Mouse (Mus musculus) MEL (cell line): Measurements from ENCODE around the gene Dusp27. TPM values are rescaled to one million over a fixed set of nuclear protein-coding genes. Genes with fewer than 3 reads are reported as not detected.

Experiments
- DNase-seq: peaks from one replicate; pipeline ENCODE4 v3.0.0; 2011; ENCODE audit warnings: low read depth, low spot score
- H3K27ac ChIP-seq: 2 replicates; pipeline ENCODE4 v1.5.1; 2012; ENCODE audit warnings: low read depth, mild to moderate bottlenecking, control low read depth, low read length, moderate library complexity; ENCODE audit not compliant: control insufficient read depth
- H3K27me3 ChIP-seq, 2 experiments: fragments of 150-350 bp in 1 of 2; sonication (generic) in 1 of 2; 2 replicates each; pipeline ENCODE4 v1.6.1; 2012; ENCODE audit warnings: low read length in 2 of 2, mild to moderate bottlenecking in 2 of 2, improper control_type of control experiment in 1 of 2, moderate library complexity in 1 of 2; ENCODE audit not compliant: insufficient read depth in 2 of 2, control insufficient read depth in 1 of 2
- H3K36me3 ChIP-seq, 2 experiments: 2 replicates each; pipeline ENCODE4 v1.6.1; 2012 to 2014; ENCODE audit warnings: low read length in 2 of 2, improper control_type of control experiment in 1 of 2, inconsistent platforms in 1 of 2, mild to moderate bottlenecking in 1 of 2; ENCODE audit not compliant: insufficient read depth in 2 of 2, control insufficient read depth in 1 of 2
- H3K4me1 ChIP-seq, 2 experiments: fragments of 150-350 bp in 1 of 2; sonication (generic) in 1 of 2; 2 replicates each; pipeline ENCODE4 v1.6.1; 2012; ENCODE audit warnings: low read length in 2 of 2, improper control_type of control experiment in 1 of 2, mild to moderate bottlenecking in 1 of 2; ENCODE audit not compliant: insufficient read depth in 2 of 2, control insufficient read depth in 1 of 2
- H3K4me3 ChIP-seq, 2 experiments: fragments of 150-350 bp in 1 of 2; sonication (generic) in 1 of 2; 2 replicates each; pipeline ENCODE4 v1.5.1; 2012; ENCODE audit warnings: low read depth in 2 of 2, low read length in 2 of 2, mild to moderate bottlenecking in 2 of 2, moderate library complexity in 2 of 2, control low read depth in 1 of 2, improper control_type of control experiment in 1 of 2; ENCODE audit not compliant: control insufficient read depth in 1 of 2, insufficient read depth in 1 of 2
- H3K79me2 ChIP-seq: 2 replicates; pipeline ENCODE4 v1.6.1; 2012; ENCODE audit warnings: mild to moderate bottlenecking, low read length, moderate library complexity; ENCODE audit not compliant: control insufficient read depth, poor library complexity, insufficient read depth
- H3K9ac ChIP-seq: 2 replicates; pipeline ENCODE4 v1.6.1; 2012; ENCODE audit warnings: low read depth, mild to moderate bottlenecking, control low read depth, low read length, moderate library complexity; ENCODE audit not compliant: control insufficient read depth, poor library complexity, severe bottlenecking
- H3K9me3 ChIP-seq: fragments of 150-350 bp; sonication (generic); replicated peaks from 2 replicates; pipeline ENCODE4 v1.6.1; 2012; ENCODE audit warnings: mild to moderate bottlenecking, low read length, improper control_type of control experiment, moderate library complexity; ENCODE audit not compliant: insufficient read depth
- BHLHE40 ChIP-seq: IDR thresholded peaks from 2 replicates; pipeline ENCODE4 v1.6.1; 2012; ENCODE audit warnings: low read depth, mild to moderate bottlenecking, inconsistent platforms, low read length, improper control_type of control experiment, borderline replicate concordance
- CTCF ChIP-seq, 3 experiments: IDR thresholded peaks in 2 of 3; conservative IDR thresholded peaks in 1 of 3; 2 replicates each; pipeline ENCODE4 v1.5.1; 2011 to 2012; ENCODE audit warnings: low read length in 3 of 3, low read depth in 2 of 3, mild to moderate bottlenecking in 2 of 3, improper control_type of control experiment in 1 of 3, inconsistent platforms in 1 of 3, mixed read lengths in 1 of 3, moderate library complexity in 1 of 3; ENCODE audit not compliant: control insufficient read depth in 1 of 3, insufficient read depth in 1 of 3, poor library complexity in 1 of 3, severe bottlenecking in 1 of 3
- ELF1 ChIP-seq: IDR thresholded peaks from 2 replicates; pipeline ENCODE4 v1.6.1; 2014; ENCODE audit warnings: low read depth, mild to moderate bottlenecking, inconsistent platforms, low read length, improper control_type of control experiment, moderate library complexity
- GABPA ChIP-seq: IDR thresholded peaks from 2 replicates; pipeline ENCODE4 v1.6.1; 2012; ENCODE audit warnings: low read depth, mild to moderate bottlenecking, inconsistent platforms, low read length, improper control_type of control experiment, moderate library complexity
- HCFC1 ChIP-seq: IDR thresholded peaks from 2 replicates; pipeline ENCODE4 v1.6.1; 2012; ENCODE audit warnings: low read depth, mild to moderate bottlenecking, inconsistent platforms, low read length, improper control_type of control experiment, moderate library complexity
- MAFK ChIP-seq: IDR thresholded peaks from 2 replicates; pipeline ENCODE4 v1.6.1; 2011; ENCODE audit warnings: low read depth, mild to moderate bottlenecking, low read length, improper control_type of control experiment, borderline replicate concordance
- MAX ChIP-seq: IDR thresholded peaks from 2 replicates; pipeline ENCODE4 v1.6.1; 2011; ENCODE audit warnings: low read length, improper control_type of control experiment
- MYC ChIP-seq: IDR thresholded peaks from 2 replicates; pipeline ENCODE4 v1.6.1; 2011; ENCODE audit warnings: low read depth, mild to moderate bottlenecking, low read length, improper control_type of control experiment, moderate library complexity
- NELFE ChIP-seq: IDR thresholded peaks from 2 replicates; pipeline ENCODE4 v1.6.1; 2011; ENCODE audit warnings: low read depth, low read length, improper control_type of control experiment
- POLR2A ChIP-seq, 2 experiments: IDR thresholded peaks; 2 replicates each; pipeline ENCODE4 v1.6.1; 2011 to 2012; ENCODE audit warnings: low read length in 2 of 2, mild to moderate bottlenecking in 2 of 2, control low read depth in 1 of 2, improper control_type of control experiment in 1 of 2, low read depth in 1 of 2, moderate library complexity in 1 of 2; ENCODE audit not compliant: control insufficient read depth in 1 of 2, insufficient read depth in 1 of 2, poor library complexity in 1 of 2
- POLR2AphosphoS5 ChIP-seq: IDR thresholded peaks from 2 replicates; pipeline ENCODE4 v1.6.1; 2012; ENCODE audit warnings: low read depth, borderline replicate concordance, mild to moderate bottlenecking, inconsistent platforms, low read length, moderate library complexity, mixed read lengths
- RAD21 ChIP-seq: IDR thresholded peaks from 2 replicates; pipeline ENCODE4 v1.6.1; 2011; ENCODE audit warnings: mild to moderate bottlenecking, low read depth, low read length, improper control_type of control experiment
- RCOR1 ChIP-seq: IDR thresholded peaks from 2 replicates; pipeline ENCODE4 v1.6.1; 2012; ENCODE audit warnings: low read depth, mild to moderate bottlenecking, inconsistent platforms, low read length, improper control_type of control experiment
- SIN3A ChIP-seq: IDR thresholded peaks from 2 replicates; pipeline ENCODE4 v1.6.1; 2012; ENCODE audit warnings: low read length, improper control_type of control experiment, inconsistent platforms
- TBP ChIP-seq: IDR thresholded peaks from 2 replicates; pipeline ENCODE4 v1.8.0; 2011; ENCODE audit warnings: low read depth, low read length, improper control_type of control experiment
- UBTF ChIP-seq: IDR thresholded peaks from 2 replicates; pipeline ENCODE4 v1.6.1; 2012; ENCODE audit warnings: low read depth, mild to moderate bottlenecking, inconsistent platforms, low read length, improper control_type of control experiment, moderate library complexity, borderline replicate concordance; ENCODE audit not compliant: insufficient read depth
- ZC3H11A ChIP-seq: IDR thresholded peaks from 2 replicates; pipeline ENCODE4 v1.6.1; 2012; ENCODE audit warnings: low read depth, mild to moderate bottlenecking, inconsistent platforms, low read length, improper control_type of control experiment
- ZKSCAN1 ChIP-seq: IDR thresholded peaks from 2 replicates; pipeline ENCODE4 v1.6.1; 2012; ENCODE audit warnings: low read depth, mild to moderate bottlenecking, inconsistent platforms, low read length, improper control_type of control experiment, moderate library complexity
- ZNF384 ChIP-seq: IDR thresholded peaks from 2 replicates; pipeline ENCODE4 v1.6.1; 2012; ENCODE audit warnings: low read depth, mild to moderate bottlenecking, inconsistent platforms, low read length, improper control_type of control experiment
- polyA plus RNA-seq, 2 experiments: library from polyadenylated mRNA; stranded (reverse) in 1 of 2; unstranded in 1 of 2; fragments of >175 nt in 1 of 2; fragments of >200 nt in 1 of 2; gene quantifications; 2 replicates each; pipeline versions ENCODE4 v1.2.1 to v1.2.4; 2012; ENCODE audit warnings: low replicate concordance in 2 of 2, low read depth in 1 of 2; ENCODE audit not compliant: insufficient read length in 2 of 2, insufficient read depth in 1 of 2, missing spikeins in 1 of 2
- total RNA-seq: library from RNA; depleted of rRNA; stranded (reverse); fragments of 300-350 nt; gene quantifications from 2 replicates; pipeline ENCODE4 v1.2.3, GENCODE M21; 2012

Gene Dusp27
- total and polyA plus RNA-seq, 3 experiments = not detected

- Histone ChIP-seq H3K4me1 (peaks cover 0 to 8% of the 10 kb centered on the region in 2 experiments; a peak in 1 of 4 replicates), H3K9me3 (no peaks in the 10 kb centered on the region), H3K27me3 (no peaks in the 10 kb centered on the region), H3K36me3 (no peaks in the 10 kb centered on the region), H3K4me3 (no peak overlapping the region), H3K27ac (no peak overlapping the region), H3K9ac (no peak overlapping the region), H3K79me2 (no peaks in the 10 kb centered on the region)
- no peak for TF ChIP-seq CTCF (IDR thresholded peaks at IDR 0.05 in 2 of 3, conservative IDR thresholded peaks at IDR 0.05 in 1 of 3; ENCODE audit: control insufficient read depth in 1 of 3, insufficient read depth in 1 of 3, low read depth in 2 of 3, low read length in 3 of 3, poor library complexity in 1 of 3, severe bottlenecking in 1 of 3)
- no peak for TF ChIP-seq MYC
- no peak for TF ChIP-seq ZC3H11A
- TF ChIP-seq RAD21 = no peak
- TF ChIP-seq SIN3A = no peak
- no peak for TF ChIP-seq RCOR1
- no peak for TF ChIP-seq GABPA
- TF ChIP-seq UBTF = no peak
- no peak for TF ChIP-seq HCFC1
- no peak for TF ChIP-seq ZNF384
- TF ChIP-seq ELF1 = no peak
- TF ChIP-seq POLR2A (IDR thresholded peaks at IDR 0.05; ENCODE audit: control insufficient read depth in 1 of 2, insufficient read depth in 1 of 2, low read depth in 1 of 2, low read length in 2 of 2, poor library complexity in 1 of 2) = no peak
- TF ChIP-seq TBP = no peak
- no peak for TF ChIP-seq MAFK
- TF ChIP-seq ZKSCAN1 = no peak
- no peak for TF ChIP-seq POLR2AphosphoS5
- no peak for DNase-seq
Observed at GRCm38 (mm10) chr1:166132367-166132766, 4.6 kb upstream of the Dusp27 start.

- no peaks in the 10 kb centered on the region for H3K36me3 ChIP-seq
- H3K79me2 ChIP-seq = no peaks in the 10 kb centered on the region
- H3K4me1 ChIP-seq = peaks cover 0 to 5% of the 10 kb centered on the region in 2 experiments; a peak in 1 of 4 replicates
- H3K27me3 ChIP-seq = no peaks in the 10 kb centered on the region
- no peak for DNase-seq
- H3K27ac ChIP-seq = no peak within 1 kb of the TSS
- no peaks in the 10 kb centered on the region for H3K9me3 ChIP-seq
- TF ChIP-seq BHLHE40 = no peak
- no peak for TF ChIP-seq SIN3A
- TF ChIP-seq MAX = no peak
- TF ChIP-seq NELFE = no peak
- H3K4me3 ChIP-seq = no peak within 1 kb of the TSS
- H3K9ac ChIP-seq = no peak within 1 kb of the TSS
Observed at GRCm38 (mm10) chr1:166130224-166130860, 2.6 kb upstream of the Dusp27 start, which contains the start of gene Gpa33. Gene Gpa33, plus strand, starts transcription at chr1:166130238.
